Mouse (Mus musculus) T-helper 17 cell (primary cell): ENCODE measurements at regions not wholly inside any gene's neighbourhood (a gene's known extent, or its start where the extent isn't known, plus 50 kb on each side); places are given as distances from the start of the nearest gene placed in this dataset.

Source experiments
- in situ Hi-C, 2 experiments: fragments of 300-600 bp; cut with MboI, MseI; formaldehyde crosslinking; loops; 1 replicate in 1 of 2; 2 replicates in 1 of 2; pipeline ENCODE4 v1.15.1; 2025; ENCODE audit warnings: high pct_unique_total_duplicates in 2 of 2

DNA sequence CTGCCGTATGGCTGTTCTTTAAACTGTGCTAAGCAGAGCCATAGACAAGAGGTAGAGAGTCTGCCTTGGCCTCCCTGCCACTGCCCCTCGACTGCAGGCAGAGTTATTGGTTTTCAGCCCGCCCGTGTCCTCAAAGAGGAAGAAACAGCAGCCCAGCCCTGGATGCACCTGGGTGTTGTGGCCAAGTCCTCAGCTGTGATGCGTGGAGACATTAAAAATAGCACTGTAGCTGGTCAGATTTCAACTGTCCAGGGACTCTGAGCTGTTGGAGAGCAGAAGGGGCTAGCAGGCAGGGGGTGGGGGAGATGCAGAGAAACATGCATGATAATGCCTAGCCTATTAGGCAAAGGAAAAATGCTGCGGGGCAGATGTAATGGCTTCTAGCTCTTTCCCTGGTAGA, 327.1 kb upstream of the Clint1 start:
- in situ Hi-C loops, result loop anchor here in 1 of 2 experiments (25.0 kb wide), 1 partner anchor 363 kb away; no protein-coding TSS in a partner anchor

DNA sequence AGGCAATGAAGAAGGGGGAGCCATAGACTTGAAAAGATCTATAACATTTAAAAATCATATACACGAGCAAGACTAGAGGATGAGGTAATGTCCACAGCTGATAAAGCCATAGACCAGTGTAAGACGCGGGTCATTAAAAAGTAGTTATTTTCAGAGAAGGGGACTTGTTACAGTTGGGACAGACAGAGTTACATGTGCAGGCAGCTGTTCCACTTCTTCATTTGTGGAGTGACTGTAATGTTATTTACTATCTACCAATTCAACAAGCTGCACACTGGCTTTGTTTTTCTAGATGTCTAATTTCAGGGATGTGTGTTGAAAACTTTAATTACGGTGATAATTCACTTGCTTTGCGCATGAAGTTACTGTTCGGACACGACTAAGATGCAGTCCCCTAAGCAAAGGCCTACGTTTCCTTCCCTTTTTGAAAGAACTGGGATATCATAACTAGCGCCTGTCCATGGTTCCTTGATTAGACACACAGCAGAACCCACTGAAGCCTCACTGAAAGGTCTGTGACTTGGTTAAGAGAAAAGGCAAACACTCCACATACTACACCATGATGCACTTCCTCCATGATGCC, 320.7 kb upstream of the Clint1 start:
- in situ Hi-C loops, result loop anchor here (10.0 to 25.0 kb wide), 2 partner anchors 356 to 926 kb away; no protein-coding TSS in a partner anchor

DNA sequence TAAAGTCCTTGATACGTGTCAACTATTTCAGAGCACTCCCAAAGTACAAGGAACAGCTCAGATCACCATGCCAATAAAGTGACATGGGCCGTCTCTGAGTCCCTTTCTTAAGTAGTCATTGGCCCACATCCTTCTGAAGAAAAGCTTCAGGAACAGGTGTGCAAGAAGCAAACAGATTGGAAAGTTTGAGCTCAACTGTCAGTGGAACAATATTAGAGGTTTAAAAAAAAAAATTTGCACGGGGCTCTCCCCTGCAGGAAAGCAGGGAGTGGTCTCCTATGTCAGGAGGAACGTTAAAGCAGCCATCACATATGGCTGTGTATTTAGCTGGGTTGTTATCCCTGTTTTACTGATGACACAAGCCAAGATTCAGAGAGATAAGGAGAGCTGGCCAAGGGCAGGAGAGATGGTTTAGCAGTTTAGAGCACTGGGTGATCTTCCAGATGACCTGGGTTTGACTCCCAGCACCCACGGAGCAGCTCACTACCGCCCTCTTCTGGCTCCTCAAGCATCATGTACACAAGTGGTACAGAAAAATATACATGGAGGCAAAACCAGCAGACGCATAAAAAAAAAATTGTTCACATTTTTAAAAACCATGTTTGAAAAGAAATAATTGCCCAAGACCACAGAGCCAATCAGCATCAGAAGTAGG, 318.3 kb upstream of the Clint1 start:
- in situ Hi-C loops, result loop anchor here (10.0 to 25.0 kb wide), 2 partner anchors 354 to 929 kb away; no protein-coding TSS in a partner anchor

DNA sequence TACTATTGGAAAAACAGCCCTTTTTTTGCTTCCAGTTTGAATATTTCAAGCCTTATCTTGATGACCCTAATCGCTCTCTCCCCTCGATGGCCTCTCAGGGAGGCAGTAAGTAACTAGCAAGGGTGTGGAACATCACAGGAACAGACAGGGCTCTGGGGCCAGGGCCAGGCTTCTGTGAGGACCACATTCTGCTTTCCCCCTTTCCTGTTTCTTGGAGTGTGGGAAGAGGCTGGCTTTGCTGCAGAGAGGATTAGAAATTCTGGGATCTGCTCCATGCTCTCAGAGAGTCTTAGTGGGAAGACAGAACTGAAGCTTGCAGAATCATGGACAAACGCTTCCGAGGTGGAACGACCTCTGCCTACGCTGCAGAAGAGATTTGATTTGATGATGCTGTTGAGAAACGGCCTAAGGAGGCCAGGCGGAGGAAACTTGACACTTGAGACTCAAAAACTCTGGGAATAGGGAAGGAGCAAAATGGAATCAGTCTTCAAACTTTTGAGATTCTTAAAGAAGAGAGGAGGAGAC, 316.3 kb upstream of the Clint1 start:
- in situ Hi-C loops, result loop anchor here (5.0 to 25.0 kb wide), 3 partner anchors 352 to 948 kb away; no protein-coding TSS in a partner anchor

DNA sequence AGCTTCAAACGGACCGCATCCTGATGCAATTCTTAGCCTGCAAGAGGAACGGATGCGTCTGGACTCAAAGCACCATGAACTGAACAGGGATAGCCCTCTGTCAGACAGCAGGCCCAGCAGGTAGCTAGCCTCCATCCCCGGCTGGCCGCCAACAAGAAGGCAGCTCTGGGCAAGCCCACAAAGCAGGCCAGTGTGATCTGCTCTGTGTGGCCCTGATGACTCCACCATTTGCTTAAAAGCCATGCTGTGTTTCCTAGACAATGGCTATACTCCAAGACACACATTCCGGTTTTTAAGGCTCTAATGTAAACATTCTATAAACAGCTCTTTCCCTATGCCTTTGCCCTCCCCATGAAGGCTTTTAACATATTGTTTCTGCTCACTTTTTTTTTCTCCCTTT, 313.8 kb upstream of the Clint1 start:
- in situ Hi-C loops, result loop anchor here (5.0 to 25.0 kb wide), 3 partner anchors 349 to 951 kb away; no protein-coding TSS in a partner anchor

DNA sequence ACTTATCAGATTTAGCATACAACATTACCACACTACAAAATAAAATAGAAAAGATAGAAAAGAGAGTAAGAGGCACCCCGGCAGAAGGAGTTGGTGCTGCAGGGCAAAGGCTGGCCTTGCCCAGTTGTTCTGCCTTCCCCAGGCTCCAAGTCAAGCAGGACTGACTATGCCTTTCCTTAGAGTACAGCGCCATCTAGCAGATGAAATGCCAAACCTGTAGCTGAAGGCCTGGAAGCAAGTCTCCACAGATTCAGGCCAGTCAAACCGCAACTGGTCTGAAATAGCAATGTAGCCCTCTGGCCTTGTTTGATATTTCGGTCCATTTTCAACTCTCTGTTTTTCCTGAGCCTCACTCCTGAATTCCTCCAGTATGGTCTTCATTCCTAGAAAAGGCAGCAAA, 312.4 kb upstream of the Clint1 start:
- in situ Hi-C loops, result loop anchor here (5.0 to 25.0 kb wide), 3 partner anchors 348 to 952 kb away; no protein-coding TSS in a partner anchor

DNA sequence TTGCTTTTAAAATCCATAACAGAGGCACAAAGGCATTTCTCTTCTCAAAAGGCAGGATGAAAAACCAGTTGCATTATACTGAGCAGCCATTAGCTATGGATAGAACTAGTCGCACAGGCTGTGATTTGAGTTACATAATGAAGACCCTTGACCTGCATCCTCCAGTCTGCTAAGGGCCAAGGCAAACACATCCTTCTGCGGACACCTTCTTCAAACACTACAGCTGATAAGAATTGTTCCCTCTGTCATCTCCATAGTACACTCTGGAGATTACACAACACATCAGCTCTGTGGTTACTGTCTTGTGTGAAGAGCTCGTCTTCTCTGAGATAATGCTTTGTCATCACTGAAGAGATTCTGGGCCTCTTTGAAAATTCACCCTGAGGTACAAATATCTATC, 307.3 kb upstream of the Clint1 start:
- in situ Hi-C loops, result loop anchor here in 1 of 2 experiments (25.0 kb wide), 1 partner anchor 343 kb away; no protein-coding TSS in a partner anchor

DNA sequence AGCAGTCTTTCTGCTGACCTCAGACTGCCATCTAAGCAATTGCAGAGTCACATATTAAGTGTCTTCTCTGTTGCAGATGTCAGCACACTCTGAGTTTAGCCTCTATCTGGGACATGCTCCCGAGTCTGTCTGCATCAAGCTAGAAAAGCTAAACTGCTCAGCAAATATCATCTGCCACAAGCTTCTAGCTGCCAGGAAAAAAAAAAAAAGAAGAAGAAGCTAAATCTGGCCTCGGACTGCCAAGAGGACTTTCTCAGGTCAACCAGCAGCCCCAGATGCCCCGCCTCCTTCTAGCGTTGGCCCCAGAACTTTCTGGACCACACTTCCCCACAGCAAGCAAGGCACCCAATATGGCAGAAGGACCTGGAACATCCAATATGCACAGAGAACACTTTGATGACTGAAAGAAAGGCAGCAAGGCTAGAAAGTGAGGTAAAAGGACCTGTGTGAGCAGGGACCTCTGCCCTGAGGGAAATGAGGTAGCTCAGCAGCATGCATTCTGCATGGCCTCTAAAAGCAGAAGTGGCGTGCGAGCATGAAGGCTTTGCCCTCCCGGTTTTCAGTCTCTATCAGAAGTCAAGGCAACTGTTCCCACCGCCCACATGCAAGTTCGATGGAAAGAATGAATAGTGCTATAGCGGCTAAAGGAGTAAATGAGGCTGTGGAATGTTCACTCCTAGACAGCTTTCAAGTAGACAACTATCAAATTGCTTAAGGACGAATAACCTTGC, 305.8 kb upstream of the Clint1 start:
- in situ Hi-C loops, result loop anchor here in 1 of 2 experiments (25.0 kb wide), 1 partner anchor 341 kb away; no protein-coding TSS in a partner anchor

DNA sequence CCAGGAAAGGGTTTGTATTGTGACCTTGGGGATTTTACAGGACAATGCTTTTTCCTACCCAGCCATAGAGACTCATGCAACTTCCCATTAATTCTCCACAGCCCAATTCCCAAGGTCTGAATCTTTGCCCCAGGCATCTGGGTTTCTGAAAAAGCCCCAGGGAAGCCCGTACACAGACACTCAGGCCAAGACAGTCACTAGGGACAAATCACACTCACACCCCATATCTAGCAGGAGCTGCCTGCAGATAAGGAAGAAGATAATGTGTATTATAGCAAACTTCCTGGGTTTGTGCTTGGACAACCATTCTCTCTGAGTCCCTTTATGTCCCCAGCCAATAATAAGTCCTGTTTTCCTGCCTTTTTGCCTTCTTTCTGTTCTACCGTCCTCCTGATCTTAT, 305.0 kb upstream of the Clint1 start:
- in situ Hi-C loops, result loop anchor here in 1 of 2 experiments (25.0 kb wide), 1 partner anchor 340 kb away; no protein-coding TSS in a partner anchor

DNA sequence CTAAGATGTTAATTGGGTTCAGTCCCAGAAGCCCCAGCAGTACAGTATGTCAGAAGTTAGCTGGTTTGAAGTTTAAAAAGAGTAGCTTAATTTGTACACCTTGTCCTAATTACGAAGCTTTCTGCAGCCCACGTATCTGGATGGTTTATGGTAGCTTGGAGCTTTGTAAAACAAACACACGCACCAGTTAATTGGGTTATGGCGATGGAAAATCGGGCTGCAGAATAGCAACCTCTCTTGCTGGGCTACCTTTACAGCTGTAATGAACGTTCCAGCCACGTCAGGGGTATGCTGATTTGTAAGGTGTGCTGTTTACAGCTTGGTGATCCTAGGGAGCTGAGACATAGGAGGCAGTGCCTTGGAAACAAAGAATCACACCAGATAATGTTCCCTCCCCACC, 301.5 kb upstream of the Clint1 start:
- in situ Hi-C loops, result no loop called here

DNA sequence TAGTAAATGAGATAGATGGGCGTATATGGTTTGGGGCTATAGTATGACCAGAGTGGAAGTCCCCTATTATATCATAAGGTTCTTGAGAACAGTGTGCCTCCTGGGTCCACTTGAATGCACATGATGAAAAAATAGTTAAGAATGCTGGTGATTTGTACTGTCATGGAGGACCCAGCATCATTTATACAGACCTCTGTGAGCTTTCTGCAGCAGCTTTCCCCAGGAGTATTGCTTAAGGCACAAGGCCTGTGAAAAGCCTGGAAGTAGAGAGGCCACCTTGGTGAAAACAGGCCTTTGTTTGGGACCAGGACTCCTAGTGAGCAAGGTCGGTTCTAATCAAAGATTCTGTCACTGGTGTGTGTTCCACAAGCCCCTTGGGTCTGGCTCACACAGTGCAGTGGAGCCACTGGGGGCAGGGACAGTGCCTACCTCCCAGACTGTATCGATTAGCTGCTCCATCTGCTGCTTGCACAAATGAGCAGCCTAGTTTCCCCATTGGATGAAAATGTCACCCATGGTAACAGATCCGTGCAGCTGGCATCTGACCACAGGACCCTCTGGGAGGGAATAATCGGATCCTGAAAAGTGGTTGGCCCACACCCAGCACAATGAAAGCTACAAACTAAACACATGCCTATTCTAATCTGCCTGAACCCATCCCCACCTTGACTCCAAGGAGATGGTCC, 274.2 kb upstream of the Clint1 start:
- in situ Hi-C loops, result no loop called here

DNA sequence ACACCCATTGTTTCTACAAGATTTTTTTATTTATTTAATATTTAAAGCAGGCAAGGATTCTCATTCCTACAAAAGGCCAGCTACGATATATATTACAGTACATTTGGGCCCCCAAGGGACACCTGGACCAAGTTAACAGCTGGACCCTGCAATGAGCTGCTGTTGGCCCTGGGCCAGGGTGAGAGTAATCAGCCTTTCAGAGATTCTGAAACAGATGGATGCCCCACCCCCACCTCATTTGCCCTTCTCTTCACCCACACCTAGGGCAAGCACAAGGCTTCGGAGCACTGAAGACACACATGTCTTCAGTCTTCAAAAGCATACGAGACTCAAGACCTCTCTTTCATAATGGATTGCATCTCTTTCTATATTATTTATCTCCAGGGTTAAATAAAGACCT, 259.5 kb upstream of the Clint1 start:
- in situ Hi-C loops, result no loop called here

DNA sequence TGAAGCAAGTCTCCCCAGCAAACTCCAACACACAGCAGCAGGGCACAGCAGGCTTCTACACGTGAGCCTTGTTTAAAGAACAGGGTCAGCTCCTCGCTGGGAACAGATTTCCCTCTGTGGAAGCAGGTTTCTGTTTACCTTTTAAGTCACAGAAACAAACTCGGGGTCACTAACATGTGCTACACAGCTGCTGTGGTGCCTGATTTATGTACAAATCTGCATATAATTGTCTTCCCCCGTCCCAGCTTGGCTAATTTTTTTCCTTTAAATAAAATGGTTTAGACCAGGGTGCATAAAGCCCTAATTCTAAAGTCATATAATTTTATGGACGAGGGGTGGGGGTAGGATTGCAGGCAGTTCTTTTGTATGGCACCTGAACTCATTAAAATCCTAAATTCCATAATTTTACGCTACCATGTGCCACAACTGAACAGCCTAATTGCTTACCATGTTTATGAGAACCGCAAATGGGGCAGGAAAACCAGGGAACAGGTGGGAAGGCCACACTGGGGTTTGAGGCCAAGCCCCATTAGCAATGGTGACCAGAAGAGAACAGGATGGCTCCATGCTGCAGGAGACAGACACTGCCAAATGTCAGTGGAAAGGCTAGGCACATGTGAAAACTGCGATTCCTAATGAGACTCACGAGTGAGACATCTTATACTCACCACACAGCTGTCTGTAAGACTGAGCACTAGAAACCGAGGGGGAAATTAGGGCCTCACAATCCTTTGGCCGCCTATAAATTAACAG, 258.8 kb upstream of the Clint1 start:
- in situ Hi-C loops, result no loop called here

DNA sequence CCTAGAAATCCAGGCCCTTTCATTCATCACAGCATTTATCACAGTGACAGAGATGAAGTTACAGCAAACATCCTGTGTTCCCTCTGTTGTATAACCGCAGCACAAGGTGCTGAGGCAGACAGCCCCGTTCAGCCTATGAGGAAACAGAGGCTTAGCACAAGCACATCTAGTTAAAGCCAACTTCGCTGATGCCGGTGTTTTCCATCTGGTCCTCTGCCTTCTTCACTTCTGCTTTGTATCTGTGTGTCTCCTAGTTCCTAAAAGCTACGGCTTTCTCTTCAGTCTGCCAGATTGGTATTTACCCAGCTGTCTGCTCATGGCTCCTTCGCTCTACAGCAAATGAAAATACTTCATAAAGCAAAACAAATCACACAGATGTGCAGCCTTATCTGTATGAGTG, 256.5 kb upstream of the Clint1 start:
- in situ Hi-C loops, result no loop called here

DNA sequence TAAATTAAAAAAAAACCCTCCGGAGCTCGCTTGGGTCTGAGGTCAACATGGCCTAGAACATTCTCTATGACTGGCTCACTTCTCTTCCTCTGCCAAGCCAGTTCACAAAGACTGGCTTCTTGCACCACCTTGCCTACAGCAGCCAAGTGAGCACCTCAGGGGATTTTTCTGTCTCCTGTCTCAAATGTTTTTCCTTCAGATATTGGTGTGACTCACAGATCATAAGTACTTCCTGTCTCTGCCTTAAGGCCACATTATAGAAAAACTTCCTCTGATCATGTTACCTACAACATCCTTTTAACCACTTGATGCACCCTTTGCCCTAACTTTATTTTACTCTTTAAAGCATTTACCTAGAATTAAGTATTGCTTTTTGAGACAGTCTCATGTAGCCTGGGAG, 230.0 kb upstream of the Clint1 start:
- in situ Hi-C loops, result no loop called here

DNA sequence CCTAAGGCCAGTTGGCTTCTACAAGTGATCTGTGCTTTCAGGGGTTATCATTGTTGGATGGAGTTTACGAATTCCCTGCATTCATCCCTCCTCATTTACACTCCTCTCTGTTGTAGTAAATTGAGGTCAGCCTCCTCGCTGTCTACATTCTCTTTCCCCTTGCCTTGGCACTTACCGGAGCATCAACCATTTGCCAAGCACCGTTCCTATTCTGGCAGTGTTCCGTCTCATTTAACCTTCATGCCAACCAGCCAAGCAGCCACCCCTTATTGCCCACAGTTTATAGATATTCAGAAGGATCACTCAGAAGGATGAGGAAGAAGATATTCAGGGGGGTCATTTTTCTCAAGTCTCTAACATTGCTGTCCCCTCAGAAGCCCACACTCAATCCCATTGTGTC, 229.2 kb upstream of the Clint1 start:
- in situ Hi-C loops, result no loop called here

DNA sequence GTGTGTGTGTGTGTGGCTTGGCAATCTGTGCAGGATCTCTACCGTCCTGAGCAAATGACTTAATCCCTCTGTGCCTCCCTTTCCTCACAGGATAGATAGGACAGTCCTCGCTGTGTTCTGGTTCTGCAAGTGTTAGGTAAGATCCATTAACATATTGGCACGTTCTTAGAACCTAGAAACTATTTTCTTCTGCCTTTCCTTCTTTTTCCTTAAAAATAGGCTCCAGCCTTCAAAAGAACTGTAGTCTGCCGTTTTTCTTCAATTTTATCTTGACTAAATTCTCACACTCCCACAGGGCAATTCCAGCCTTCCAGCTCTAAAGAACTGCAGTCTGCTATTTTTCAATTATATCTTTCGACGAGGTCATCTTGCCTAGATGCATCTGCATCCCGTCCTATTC, 227.6 kb upstream of the Clint1 start:
- in situ Hi-C loops, result no loop called here

DNA sequence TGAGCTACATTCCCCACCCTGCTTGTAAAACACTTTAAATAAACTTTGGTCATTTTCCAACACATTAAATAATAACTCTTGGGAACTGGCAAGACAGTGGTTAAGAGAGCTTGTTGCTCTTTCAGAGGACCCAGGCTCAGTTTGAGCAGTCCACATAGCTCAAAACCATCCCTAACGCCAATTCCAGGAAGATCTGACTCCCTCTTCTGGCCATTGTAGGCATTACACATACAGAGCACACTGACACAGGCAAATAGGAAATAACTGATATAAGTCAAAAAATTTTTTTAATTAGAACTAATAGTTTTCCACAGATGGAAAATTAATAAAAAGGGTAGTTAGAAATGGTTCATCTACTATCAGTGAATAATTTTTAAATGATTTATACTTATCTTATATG, 222.6 kb upstream of the Clint1 start:
- in situ Hi-C loops, result loop anchor here in 1 of 2 experiments (25.0 kb wide), 1 partner anchor 1042 kb away; no protein-coding TSS in a partner anchor

DNA sequence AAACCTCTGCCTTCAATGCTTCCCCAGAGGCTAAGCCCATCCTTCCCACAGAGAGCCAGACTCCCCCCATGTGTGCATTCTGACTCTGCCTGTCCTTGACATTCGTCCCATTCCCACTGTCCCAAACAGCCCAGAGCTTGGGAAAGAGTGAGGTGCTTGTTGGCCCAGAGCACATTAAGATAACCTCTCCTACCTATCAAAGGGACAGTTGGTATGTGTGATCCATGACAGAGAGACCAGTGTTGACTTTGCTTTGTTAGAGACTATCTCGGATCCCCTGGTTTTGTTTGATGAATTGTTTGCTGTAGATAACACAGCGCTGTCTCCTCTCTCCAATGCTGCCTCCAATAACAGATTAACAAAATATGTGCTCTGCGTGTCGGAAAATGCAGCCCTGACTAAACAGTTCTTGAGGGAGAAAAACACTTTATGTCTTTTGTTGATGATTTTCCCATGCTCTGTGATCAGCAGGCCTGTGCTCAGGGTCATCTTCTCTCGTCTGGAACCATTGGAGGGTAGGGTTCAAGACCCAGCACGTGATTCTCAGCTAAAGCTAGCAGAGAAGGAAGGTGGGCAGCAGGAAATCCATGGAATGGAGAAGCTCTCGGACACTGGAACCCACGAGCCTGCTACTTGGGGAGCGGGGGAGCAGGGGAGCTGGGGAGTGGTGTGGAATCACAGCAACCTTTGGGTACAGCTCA, 217.2 kb upstream of the Clint1 start:
- in situ Hi-C loops, result loop anchor here (5.0 to 25.0 kb wide), 2 partner anchors 1042 to 1047 kb away; no protein-coding TSS in a partner anchor

DNA sequence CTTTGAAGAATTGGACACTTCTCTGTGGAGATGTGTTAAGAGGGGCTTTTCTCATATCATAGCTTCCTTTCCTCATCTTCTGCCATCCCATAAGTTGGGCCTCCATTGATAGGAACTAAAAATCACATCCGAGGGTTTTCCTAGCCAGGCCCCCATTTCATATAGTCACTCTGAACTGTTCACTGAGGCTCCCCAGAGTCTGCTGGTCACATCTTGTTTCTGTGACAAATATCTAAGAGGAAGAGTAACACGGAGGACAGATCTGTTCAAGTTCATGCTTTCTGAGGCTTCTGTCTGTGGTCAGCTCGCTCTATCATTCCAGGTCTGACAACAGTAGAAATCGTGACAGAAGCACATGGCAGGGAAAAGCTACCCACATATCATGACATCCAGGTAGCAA, 216.0 kb upstream of the Clint1 start:
- in situ Hi-C loops, result loop anchor here (5.0 to 25.0 kb wide), 2 partner anchors 1044 to 1049 kb away; no protein-coding TSS in a partner anchor
